Mouse (Mus musculus): ENCODE measurements around the gene Rubcn. TPM values are rescaled to one million over a fixed set of nuclear protein-coding genes. Genes with fewer than 3 reads are reported as not detected.
"Not testable (repeated sequence)": the region's sequence is repeated elsewhere in the genome, so short reads cannot be mapped to it uniquely, and the experiment has no call there.

Gene Rubcn
- total RNA-seq (2015) (12.4 and 18.8 TPM in 2 replicates), total RNA-seq (2017) (22.8 and 22.9 TPM in 2 replicates)

DNA sequence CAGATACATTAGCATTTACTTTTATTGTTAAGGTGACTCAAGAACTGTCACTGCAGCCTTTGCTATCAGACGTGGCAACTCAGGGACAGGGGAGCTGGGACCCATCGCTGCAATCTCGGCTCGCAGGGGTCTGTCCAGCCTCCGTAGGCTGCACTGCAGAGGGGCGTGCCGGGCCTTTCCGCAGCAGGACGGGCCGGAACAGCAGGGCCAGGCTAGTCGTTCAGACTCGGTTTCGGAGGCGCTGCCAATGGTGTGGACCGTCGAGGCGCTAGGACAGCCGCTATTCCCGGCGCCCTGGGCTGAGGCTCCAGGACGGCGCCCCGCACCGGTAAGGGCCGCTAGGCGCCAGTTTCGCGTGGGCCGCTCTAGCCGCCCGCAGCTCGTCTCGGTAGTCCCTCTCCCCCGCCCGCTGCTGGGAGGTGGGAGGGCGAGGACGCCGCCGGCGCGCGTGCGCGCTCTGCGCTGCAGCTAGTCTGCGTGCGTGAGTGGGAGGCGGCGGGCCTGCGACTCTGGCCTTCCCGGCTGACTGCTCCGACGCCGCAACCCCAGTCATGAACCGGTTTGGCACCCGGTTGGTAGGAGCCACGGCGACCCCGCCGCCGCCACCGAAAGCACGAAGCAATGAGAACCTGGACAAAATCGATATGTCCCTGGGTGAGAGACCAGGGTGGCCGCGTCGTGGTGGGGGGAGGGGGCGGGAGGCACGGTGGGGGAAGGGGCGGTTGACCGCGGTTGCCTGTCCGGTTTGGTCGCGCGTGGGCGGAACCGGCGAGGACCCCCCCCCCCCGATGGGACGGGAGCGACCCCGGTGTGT lies at the start of gene Rubcn, which contains the start of gene Fyttd1:
Gene Rubcn (minus strand): TSS at position 424 of the 814 bp plus-strand sequence.
Gene Fyttd1 (plus strand): TSS at position 158 of the 814 bp plus-strand sequence.
- ATAC-seq (ENCODE audit: poor library complexity, severe bottlenecking) = peak; percentile 97

DNA sequence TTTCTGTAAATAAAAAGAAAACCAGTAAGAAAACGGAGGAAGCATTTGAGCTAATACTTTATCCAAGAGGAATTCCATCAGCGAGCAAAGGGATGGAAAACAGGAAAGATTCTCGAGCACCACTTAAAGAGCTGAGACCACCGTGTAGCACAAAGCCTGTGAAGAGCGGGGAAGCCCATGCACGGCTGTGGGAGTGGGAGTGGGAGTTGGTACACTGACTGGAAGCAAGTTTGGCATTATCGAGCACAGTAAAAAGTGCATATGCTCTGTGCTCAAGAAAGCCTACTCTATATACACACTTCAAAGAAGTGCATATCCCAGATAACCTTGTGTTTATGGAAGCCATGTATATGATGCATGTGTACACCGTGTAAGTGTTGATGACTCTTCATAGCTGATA lies 49.5 kb upstream of the Rubcn start:
- no peak for ATAC-seq (ENCODE audit: poor library complexity, severe bottlenecking)

DNA sequence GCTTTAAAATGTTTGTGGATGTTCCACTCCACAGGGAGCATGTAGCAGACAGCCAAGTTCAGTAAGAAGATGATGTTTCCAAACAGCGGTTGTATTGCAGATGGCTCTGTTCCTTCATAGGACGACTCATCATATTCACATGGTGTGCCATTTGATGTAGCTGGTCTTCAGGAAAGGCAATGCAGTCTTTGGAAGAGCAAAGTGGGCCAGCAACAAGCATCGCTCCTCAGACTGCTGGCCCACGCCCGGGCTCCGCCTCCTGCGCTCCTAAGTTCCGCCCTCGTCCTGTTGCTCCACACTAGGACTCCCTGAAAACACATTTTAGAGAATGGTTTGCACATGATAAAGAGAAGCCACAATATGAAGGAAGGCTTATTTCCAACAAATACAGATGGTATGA lies 49.1 kb upstream of the Rubcn start:
- ATAC-seq (ENCODE audit: poor library complexity, severe bottlenecking) = not testable (repeated sequence)

DNA sequence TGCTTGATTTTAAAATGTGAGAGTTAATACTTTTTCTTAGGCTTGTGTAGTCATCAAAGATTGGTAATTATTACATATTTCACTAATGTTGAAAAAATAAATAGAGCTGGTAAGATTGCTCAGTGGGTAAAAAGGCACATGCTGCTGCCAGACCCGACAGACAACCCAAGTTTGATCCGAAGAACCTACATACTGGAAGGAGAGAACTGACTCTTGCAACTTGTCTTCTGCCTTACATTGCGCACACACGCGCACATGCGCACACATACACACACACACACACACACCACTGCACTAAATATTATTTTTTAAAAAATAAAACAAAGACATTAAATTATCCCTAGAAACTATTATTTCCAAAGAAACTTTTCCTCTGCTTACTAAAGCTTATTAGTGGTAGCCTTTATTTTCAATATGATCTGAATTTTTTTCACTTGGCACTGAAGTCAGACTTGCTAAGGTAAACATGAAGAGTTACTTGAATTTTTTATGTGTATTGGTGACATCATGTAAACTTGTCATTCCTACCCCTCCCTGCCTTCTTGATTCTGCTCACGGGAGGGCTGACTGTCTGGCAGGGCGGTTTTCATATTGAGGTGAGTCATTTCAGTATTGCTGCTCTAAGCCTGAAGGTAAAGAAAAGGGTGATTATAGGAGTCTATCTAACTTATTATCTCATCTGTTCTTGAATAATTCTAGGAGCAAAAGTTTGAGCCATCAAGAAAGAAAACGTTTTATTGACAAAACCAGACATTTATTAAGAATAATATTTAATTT lies 37.9 kb upstream of the Rubcn start:
- no peak for ATAC-seq (ENCODE audit: poor library complexity, severe bottlenecking)

DNA sequence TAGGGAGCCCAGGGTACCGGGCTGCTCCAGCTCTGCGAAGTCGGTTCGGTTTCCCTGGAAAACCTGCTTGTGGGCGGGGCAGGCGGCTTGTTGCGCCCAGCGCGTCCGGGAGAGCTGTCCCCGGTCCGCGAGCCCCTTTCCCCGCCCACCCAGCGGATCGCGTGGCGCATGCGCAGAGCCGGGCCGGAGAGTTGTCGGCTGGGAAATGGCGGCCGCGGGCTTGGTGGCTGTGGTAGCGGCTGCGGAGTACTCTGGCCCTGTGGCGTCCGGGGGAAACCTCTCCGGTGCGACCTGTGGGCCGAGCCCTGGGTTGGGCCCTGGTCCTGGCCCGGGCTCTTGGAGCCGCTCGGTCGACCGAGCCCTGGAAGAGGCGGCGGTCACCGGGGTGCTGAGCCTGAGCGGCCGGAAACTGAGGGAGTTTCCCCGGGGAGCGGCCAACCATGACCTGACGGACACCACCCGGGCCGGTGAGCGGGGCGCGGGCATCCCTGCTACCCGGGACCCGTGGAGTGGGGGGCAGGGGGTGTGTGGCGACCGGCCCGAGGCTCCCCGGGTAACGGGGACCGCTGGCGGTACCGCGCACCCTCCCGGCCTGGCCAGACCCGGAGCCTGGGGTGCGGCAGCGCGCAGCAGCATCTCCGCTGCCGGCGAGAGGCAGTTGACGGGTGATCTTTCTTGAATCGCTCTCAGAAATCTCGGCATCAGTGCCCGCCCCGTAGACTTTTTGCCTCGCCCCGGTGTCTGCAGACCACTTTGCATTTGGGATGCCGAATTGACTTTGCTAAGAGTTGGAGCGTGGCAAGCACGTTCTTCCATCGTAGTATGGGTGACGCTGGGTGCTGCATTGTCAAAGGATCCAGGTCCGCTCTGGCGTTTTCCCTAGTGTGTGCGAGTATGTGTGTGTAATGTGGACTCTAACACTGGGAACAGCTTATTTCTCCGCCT lies 36.6 kb upstream of the Rubcn start, which contains the start of gene Lrch3:
Gene Lrch3 (plus strand): TSS at position 164 of the 945 bp plus-strand sequence.
- ATAC-seq (ENCODE audit: poor library complexity, severe bottlenecking) = peak; percentile 93

DNA sequence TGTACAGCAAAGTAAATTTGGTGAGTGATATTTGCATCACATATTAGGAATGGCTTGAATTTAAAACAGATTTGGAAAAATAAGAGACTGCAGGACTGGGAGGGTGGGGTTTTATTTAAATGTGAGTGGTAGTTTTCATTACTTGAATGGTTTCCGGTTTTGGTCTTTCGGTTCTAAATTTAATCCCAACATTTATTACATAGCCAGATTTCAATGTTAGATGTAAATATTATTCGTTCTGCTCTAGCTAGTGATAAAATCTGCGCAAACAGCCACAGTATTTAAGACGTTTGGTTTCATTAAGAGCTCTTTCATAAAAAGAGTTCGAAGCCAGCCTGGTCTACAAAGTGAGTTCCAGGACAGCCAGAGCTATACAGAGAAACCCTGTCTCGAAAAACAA lies 35.6 kb upstream of the Rubcn start:
- ATAC-seq (ENCODE audit: poor library complexity, severe bottlenecking) = no peak

DNA sequence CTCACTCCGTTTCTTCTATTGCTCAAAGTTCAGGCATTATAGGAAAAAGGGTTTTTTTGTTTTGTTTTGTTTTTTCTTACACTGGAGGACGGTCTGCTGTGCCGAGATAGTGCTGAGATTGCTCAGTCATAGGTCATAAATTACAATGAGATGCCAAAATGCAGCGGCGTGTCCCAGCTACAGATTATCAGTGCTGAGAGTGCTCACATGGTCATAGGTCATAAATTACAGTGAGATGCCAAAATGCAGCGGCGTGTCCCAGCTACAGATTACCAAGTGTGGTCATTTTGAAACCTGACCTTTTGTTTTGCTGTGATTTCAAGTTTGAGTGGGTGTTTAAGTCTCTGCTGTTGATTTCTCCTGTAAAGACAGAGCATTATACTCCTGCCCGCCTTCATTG lies 29.2 kb upstream of the Rubcn start:
- ATAC-seq (ENCODE audit: poor library complexity, severe bottlenecking) = no peak

DNA sequence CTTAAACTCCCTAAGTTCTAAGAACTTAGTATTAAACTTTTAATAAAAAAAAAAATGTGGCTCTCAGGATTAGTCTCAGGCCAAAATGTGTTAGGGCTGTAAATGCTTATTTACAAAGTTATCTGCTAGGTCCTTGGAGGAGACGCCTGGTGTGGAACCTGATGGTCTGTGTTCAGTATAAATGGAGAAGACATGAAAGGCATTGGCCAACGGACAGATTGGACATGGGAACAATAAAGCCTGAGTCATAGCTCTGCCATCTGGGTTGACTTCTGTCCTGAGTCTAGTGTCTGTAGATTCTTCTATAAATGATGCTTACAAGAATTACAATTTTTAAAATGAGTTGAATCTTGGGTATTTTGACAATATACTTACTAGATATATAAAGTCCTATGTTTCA lies 28.6 kb upstream of the Rubcn start:
- no peak for ATAC-seq (ENCODE audit: poor library complexity, severe bottlenecking)

DNA sequence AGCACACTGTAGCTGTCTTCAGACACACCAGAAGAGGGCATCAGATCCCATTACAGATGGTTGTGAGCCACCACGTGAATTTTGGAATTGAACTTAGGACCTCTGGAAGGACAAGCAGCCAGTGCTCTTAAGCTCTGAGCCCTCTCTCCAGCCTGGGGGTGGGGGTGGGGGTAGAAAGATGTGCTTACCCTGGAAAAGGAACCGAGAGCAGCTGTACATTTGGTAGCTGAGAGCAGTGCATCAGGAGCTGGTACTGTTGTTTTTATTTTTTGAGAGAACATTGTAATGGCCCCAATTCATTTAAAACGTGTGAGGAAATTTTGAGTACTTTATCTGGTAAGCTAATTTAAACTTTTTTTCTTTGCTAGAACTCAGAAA lies 24.5 kb upstream of the Rubcn start:
- no peak for ATAC-seq (ENCODE audit: poor library complexity, severe bottlenecking)

DNA sequence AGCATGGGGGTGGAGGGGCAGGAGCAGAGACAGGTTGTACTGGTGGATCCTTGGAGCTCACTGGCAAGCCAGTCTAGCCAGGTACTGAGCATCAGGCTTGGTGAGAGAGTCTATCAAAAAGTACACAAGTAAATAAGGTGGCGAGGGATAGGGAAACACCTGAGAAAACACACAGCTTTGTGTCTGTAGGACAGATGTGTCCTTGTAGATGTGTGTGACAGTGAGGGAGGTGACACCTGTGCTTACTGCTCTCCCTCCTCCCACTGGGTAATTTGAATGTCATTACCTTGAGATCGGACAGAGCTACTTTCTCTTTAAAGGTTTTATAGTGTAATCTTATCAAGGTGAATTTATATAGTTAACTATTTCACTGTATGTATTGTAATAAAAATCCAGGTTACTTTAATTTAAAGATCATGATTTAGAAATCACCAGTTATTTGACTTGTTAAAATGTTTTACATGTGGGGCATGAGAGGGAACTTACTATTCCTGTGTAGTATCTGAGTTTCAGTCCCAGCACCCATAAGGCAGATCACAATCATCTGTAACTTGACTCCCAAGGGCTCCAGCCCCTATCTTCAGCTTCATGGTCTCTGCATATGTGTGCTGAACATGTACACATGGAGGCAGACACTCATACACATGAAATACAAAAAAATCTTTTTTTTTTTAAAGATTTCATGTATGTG lies 23.9 kb upstream of the Rubcn start:
- no peak for ATAC-seq (ENCODE audit: poor library complexity, severe bottlenecking)

DNA sequence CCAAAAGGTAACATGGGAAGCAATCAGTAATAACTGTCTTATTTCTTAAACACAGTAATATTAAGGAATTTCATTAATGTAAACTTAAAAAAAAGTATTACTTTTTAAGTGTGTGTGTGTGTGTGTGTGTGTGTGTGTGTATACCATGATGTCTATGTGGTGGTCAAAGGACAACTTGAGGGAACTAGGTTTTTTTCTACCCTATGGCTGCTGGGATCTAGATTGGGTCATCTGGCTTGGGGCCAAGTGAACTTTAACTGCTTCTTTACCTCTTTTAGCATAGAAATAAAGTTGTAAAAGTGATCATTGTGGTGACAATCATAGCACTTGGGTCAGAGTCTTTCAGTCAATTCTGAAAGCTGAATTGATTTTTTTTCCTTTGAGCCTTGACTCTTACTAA lies 18.6 kb upstream of the Rubcn start:
- no peak for ATAC-seq (ENCODE audit: poor library complexity, severe bottlenecking)

DNA sequence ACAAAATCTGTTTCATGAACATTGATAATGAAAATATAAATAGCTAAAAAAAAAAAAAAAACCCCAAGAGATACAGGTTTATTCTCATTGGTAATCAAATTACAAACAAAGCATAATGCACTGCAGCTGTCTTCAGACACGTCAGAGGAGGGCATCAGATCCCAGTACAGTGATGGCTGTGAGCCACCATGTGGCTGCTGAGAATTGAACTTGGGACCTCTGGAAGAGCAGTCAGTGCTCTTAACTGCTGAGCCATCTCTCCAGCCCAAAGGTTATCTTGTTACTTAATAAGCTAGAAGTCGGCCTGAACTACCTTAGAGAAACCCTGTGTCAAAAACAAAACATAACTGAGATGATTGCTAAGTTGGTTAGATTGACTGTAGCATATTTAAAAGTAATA lies 12.3 kb upstream of the Rubcn start:
- ATAC-seq (ENCODE audit: poor library complexity, severe bottlenecking) = no peak

DNA sequence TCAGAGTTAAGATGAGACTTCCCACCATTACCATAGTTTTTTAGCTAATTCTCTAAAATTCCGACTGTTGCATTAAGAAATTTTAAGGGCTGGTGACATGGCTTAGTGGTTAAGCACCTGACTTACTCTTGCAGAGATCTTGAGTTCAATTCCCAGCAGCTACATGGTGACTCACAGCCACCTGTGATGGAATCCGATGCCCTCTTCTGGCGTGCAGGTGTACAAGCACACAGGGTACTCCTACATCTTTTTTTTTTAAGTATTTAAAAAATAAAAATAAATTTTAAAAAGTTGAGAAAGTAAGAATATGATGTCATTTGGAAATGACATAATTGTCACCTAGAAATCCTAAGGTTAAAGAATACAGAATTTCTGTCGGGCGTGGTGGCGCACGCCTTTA lies 10.4 kb upstream of the Rubcn start:
- ATAC-seq (ENCODE audit: poor library complexity, severe bottlenecking) = no peak

DNA sequence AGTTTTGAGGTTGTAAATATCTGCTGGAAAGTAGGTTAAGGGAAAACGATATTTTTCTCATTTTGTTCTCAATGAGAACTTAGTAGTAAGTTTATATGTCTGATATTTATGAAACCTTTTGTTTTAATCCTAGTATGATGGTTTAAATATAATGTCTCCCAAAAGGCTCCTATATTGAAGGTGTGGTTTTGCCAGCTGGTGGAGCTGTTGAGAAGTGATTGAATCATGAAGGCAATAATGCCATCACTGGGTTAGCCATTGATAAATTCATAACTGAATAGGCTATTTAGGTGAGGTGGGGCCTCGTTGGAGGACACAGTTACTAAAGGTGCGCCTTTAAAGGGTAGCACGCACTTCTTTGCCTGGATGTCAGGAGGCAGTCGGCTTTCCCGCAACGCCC lies 4.0 kb upstream of the Rubcn start:
- no peak for ATAC-seq (ENCODE audit: poor library complexity, severe bottlenecking)

DNA sequence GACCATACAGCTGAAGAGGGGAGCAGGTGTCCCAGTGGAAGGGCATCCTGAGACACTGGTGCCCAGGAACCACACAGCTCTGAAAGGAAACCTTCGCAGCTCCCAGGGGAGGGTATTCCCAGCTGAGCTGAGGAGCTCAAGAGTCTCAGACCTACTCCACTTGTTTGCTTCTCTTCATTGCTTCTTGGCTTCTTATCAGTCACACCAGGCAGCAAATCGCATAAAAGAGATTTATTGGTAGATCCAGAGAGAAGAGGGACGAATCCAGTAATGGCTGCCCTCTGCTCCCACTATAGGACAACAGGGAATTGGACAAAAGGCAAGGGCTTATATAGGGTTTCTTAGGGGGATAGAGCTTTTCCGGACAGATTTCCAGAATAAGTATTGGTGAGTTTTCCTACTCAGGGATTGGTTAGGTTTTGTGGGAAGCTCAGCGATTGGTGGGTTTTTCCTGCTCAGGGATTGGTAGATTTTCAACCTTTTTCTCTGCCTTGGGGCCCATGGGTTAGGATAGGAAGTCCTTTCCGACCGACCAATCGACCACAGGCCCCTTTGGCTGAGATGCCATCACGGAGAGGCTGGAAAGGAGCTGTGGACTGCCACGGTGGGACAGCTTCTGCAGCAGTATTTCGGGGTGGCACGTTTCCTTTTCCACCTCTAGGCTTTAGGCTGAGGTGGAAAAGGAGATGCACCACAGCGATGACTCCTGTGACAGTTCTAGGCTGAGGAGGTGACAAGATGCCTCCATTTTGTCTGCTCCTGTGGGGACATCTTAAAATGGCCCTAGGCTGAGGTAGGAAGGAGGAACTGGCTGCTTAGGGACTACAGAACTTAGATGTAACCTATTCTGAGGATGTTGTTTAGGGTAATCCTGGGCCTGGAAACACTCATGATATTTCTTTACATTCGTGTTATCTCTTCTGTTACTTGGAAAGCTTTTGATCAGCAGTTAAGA lies 1.7 kb upstream of the Rubcn start:
- ATAC-seq (ENCODE audit: poor library complexity, severe bottlenecking) = no peak

DNA sequence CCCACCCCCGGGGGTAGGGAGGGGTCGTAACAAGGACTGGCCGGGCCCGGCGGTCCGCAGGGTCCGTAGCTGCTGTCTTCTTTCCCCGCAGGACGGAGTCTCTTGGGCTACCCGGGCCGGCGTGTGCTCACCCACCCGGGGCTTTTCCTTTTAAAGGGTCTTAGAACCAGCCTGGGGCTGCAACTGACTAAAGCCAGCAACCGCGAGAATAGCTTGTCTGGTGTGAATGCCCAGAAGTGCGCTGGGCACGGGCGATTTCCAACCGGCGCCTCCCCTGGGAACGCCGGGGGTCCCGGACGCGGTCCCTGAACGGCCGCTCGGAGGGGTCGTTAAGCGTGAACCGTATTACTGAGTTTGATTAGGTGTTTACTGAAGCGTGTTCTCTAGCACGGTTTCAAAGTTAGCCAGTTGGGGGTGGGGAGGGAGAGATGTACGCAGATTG lies 612 bp upstream of the Rubcn start:
- ATAC-seq (ENCODE audit: poor library complexity, severe bottlenecking) = no peak

DNA sequence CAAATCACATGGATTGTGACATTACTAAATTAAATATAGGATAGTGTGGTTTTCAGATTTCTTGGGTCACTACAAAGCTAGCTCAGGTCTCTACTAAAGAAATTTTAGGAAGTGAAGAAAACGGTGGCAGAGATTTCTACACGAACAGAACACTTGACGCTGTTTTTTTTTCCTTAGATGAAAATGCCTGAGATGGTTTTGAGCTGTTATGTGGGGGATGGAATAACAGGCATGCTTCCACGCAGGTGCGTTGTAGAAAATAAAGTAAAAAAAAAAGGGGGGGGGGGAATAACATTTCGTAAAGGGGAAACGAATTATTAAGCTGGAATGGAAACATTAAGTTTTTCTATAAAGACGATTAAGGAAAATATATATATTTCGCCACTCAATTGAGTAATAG lies 735 bp downstream of the Rubcn start:
- ATAC-seq (ENCODE audit: poor library complexity, severe bottlenecking) = peak; percentile 25

DNA sequence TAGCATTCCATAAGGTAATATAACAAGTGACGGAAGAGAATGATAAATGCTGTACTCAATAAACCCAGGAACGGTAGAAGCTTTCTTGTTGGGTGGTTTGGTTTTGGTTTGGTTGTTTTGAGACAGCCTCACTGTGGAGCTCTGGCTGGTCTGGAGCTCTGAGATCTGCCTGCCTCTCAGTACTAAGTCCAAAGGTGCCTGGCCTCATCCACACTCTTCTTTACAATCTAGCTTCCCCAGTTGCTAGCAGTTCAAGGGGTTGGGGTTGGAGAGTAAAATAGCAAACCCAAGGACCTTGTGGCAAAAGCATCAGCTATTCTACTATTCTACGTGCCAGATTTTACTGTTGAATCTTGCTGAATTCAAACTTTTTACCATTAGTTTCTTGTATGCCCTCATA lies 1.7 kb downstream of the Rubcn start:
- no peak for ATAC-seq (ENCODE audit: poor library complexity, severe bottlenecking)

DNA sequence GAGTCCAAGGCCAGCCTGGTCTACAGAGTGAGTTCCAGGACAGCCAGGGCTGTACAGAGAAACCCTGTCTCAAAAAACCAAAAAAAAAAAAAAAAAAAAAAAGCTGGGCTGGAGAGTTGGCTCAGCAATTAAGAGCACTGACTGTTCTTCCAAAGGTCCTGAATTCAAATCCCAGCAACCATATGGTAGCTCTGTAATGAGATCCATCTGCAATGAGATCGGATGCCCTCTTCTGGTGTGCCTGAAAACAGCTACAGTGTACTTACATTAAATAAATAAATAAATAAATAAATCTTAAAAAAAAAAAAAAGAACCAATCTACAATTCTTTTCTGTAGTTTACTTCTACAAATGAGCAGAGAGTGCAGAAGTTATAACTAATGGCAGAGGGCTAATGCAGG lies 2.3 kb downstream of the Rubcn start:
- ATAC-seq (ENCODE audit: poor library complexity, severe bottlenecking) = not testable (repeated sequence)

Data from megakaryocyte, adult 5-6 weeks (primary cell).